Mouse (Mus musculus): ENCODE measurements around the gene Hspb11.

Hspb11 gene

DNA sequence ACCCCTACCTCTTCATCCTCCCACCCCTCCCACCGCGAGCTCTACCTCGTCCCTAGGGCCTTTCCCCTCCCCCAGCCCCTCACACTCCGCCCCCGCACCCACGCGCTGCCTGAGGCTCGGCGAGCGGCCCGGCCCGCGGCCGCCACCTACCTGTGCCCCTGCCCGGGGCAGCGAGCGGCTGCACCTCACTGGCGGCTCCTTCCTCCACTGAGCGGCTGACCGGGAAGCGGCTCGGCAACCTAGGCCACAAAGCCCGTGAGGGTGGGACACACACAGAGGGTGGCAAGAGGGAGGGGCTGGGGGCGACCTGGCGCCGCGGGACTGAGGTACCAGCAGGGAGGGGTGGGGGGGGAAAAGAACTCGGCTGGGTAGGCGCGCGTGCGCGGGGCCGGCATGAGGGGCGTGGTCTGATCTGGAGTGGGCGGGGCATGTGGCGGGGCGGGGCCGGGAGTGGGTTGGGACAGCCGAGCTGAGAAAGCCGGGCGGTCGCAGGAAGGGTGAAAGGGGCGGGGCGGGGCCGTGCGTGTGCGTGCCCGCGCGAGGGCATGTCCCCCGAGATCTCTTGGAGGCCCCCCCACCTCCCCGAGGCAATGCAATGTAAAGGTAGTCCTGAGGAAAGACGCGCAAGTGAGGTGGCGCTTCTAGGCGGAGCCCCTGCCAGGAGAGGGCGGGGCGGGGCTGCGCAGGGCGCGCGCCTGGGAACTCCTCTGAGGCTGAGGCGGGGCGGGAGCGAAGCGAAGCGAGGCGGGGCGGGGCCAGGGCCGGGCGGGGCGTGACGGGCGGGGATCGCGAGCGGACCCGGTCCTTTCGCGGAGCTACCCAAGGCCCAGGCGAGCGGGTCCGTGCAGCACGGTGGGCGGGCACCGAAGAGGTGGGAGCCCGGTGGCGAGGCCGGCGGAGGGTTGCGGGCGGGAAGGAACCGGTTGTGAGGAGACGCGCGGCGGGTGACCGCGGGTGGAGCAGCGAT lies at the start of gene Hspb11, which contains the start of gene Lrrc42:
Hspb11 (plus strand) TSS at position 469 of the 967 bp plus-strand sequence.
Lrrc42 (minus strand) TSS at position 408 of the 967 bp plus-strand sequence.
- DNase-seq = peak; percentile 97

DNA sequence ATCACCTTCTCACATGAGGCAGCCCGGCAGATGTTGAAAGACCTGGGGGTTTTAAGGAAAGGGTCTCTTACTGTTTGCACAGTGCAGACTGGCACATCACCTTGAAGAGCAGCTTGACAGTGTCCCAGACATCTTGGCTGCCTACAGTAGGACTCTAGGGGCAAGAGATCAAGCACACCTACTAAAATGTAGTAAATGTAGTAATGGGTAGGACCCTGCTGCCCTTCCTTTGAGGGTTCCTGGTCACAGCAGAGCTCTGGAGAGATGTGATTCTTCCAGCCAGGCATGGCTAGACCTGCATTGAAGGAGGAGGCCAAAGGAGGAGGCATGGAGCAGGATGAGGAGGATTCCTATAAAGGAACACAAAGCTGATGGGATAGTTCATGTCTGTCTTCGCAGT lies 46.4 kb upstream of the Hspb11 start:
- DNase-seq = no peak

DNA sequence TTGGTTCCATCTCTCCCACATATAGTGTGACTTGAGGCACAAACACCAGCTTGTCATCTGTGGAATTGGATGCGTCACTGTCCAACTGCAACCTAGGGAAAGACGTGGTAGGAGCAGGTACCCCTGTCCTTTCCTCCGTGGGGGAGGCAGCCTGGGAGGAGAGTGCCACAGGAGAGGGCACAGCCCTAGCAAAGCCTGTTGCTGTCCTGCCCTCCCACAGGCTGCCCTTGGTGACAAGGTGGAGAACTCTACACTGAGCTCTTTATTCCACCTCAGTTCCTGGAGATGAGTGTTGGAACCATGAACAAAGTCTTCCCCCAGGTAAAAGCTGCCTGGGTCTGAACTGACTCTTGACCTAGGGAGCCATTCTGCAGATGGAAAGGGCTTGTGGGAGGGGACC lies 44.5 kb upstream of the Hspb11 start, which contains the start of gene Ldlrad1:
Ldlrad1 (plus strand) TSS at position 301 of the 400 bp plus-strand sequence.
- no peak for DNase-seq

DNA sequence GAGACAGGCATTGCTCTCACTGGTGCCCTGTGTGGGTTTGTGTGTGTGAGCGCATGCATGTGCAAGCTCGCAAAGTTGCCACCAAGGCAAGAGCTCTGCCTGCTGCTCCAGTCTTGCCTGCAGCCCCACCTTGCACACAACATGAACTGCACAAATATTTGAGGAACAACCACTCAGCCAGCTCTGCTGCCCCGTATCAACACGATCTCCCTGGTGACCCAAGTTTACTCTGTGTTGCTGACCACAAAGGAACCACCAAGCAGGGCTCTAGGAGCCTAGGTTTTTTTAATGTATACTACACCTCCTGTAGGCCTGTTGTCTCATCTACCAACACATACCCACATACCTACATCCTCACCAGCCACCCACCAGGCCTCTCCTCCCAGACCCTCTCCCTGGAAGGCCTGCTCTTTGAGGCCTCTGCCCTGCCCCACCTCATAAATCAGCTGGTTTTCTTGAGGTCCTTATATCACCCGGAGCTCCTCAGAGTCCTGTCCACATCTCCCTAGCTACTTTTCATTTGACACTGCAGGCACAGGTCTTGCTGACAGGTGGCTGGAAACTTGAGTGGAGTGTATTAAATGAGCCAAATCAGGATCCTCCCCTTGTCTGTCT lies 42.8 kb upstream of the Hspb11 start:
- DNase-seq = no peak

DNA sequence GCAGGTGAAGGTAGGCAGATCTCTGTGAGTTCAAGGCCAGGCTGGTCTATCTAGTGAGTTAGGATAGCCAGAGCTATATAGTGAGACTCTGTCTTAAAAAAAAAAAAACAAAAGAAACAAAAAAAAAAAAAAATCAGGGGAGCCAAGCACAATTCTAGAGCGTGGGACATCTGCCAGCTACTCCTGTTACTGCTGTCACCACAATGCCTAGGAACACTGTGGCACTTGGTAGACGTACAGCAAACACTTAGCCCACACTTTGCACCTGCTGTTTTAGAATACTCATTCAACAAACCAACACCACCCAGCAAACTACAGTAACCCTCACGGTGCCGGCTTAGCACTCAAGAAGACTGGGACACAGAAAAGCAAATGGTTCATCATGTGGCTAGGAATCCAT lies 41.9 kb upstream of the Hspb11 start:
- no peak for DNase-seq

DNA sequence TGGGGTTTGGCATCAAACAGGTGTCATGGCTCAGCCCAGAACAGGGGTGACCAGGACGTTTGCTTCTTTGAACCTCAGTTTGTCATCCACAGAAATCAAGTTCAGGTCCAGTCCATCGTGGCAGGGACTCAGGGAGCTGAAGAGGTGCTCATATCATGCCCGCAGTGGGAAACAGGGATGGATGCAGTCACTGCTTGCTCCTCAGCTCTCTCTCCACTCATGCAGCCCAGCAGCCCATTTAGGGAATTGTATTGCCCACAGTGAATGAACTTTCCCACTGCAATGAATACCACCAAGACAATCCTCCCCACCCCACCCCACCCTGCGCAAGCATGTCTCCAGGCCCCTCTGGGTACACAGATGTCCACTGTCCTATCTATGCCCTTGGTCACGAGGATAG lies 41.5 kb upstream of the Hspb11 start:
- DNase-seq = no peak

DNA sequence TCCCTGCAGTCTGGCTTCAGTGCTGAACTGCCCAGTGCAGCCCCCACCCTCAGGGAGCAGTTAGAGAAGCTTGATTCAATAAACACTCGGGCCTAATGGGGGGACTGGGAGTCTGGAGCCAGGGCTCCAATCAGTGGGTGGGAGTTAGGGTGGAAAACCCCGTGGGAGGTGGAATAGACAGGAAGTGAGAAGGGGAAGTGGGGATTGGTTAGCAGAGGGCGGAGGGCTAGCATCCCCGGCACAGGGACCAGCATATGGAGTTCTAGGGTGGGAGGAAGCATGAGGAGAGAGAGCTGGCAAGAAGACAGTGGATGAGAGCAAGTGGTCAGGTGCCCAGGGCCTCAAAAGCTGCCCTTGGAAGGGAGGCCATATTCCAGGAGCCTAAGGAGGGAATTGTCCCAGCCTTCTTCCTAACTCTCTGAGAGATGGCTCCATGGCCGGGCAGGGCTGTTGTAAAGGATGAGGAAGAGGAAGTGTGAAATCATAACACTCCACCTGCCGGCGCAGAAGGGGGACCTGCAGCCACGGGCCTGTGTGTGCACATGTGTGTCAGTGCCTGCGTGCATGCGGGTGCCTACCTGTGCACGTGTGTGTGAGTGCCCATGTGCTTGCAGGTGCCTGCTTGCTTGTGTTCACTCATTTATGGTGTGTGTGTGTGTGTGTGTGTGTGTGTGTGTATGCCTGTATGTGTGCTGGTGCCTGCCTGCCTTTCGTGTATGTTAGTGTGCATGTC lies 39.9 kb upstream of the Hspb11 start:
- DNase-seq = no peak

DNA sequence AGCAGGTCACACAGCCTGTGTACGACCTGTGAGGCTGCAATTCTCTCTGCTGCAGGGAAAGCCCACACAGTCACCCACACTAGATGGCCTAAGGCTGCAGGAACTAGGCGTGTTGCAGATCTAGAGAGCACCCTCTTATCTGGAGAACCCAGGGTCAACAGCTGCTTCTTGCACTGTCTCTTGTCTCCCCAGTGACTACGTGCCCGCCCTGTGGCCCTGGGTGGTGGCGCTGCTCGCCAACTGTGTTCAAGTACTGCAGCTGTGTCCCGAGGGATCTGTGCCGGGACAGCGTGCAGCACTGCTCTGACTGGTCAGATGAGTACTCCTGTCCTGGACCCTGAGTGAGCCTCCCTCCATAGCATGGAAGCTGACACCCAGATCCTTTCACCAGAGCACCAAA lies 35.8 kb upstream of the Hspb11 start:
- no peak for DNase-seq

DNA sequence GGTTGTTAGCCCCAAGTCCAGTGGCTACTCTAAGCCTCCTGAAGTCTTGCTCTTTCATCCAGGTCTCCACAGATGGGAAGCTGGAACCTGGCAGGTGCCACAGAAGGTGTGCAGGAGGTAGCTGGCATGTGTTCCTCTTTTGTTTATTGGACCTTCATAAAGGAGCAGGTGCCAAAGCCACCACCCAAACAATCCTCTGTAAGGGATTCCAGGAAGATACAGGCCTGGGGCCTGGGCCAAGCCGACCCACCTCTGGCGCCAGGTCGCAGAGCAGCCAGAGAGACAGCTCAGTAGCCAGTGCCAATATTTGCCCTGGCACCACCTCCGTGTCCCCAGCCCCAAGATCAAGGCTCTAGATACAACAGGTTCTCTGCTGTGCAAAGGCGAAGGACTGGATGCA lies 31.9 kb upstream of the Hspb11 start:
- no peak for DNase-seq

DNA sequence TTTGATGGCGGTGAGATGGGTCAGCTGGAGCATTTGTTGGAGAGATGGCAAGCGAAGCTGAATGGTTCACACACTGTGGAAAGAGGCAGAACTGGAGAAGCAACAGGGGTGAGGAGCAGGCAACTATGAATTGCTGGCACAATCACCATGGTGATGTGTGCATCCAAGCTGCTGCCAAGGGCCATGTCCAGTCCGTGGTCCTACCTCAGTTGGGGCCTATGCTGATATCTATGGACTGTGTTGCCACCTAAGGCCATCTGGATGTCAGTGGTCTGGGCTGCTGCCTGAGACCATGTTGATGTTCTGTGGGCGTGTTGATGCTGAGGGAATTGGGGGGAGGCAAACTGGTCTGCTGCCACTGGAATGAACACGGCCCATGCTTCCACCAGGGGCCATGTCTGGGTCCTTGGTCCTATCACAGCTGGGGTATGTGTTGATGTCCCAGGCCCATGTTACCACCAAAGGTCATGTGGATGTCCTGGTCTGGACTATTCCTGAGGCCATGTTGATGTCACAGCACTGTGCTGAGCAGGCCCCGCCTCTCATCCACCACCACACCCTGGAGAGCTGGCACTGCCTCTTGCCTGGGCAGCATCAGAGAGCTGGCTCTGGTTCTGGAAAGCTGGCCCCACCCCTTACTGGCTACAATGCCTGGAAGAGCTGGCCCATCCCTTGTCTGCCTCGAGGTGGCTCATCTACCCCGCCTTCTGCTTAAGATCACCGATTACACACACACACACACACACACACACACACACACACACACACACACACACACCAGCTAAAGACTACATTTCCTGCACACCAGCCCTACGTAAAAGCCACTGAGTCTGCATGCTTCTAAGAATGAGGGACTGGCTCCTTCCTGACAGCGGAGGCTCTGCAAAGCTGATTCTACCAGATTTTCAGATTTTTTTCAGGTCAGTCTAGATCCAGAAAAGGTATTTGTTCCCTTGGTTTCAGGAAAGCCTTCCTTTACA lies 29.9 kb upstream of the Hspb11 start:
- DNase-seq = peak; percentile 23

DNA sequence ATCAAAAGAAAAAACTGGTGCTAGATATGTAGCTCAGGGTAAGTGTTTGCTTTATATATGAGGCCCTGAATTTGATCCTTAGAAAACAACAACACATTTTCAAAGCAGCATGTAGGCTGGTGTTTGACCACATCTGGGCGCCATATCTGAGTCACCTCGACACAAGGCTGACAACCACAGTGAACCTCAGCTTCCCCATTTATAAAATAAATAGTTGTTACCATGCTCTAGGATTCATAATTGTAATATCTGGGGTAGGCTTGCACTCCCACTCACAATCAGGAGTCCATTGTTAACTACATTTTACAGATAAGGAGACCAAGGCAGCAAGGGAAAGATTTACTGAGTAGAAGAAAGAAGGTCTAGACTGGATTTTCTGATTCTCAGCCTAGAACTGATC lies 27.1 kb upstream of the Hspb11 start:
- no peak for DNase-seq

DNA sequence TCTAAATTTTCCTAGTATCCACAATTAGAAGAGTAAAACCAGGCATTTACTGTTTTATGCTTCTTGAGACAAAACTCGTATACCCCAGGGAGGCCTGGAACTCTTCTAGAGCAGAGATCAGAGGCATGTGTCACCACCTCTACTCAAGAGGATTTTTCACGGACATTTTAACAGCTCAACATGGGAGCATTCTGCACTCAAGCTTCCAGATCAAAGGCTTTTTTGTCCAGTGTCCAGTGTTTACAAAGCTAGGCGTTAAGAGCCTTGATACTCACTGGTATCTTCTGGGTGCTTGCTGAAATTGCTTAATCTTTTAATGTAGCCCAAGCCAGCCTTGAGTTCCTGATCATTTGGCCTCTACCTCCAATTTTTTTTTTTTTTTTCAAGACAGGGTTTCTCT lies 21.2 kb upstream of the Hspb11 start:
- no peak for DNase-seq

DNA sequence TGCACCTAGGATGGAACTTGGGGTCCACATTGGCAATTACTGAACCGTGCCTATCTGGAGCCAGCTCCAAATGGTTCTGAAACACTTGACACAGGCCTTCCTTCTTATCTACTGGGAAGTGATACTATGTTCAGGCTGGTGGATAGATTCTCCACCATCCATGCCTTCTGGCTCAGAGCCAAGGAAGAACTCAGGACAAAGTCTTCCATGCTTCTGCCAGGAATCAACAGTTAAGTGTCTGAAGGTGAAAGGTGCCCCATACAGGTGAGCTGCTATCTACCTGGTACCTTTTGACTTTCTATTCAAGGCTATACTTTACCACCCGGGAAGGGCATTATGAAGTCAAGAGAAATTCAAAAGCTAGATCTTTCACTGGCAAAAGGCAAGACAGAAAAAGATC lies 15.1 kb upstream of the Hspb11 start:
- DNase-seq = no peak

DNA sequence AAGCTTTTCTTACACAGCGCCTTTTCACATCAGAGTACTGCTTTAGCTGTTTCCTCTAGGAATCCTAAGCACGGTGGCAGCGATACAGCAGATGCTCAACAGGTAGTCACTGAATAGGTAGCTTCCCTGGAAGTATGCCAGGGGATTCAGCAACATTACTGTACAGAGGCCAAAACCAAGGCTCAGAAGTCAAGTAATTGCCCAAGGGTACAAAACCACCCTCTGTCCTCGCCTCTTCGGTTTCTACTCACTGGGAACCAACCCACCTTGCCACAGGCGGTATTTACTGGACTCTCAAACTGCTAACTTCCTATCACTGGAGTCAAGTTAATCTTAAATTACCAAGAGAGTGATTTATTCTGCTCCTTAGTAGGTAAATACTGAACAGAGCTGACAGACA lies 13.2 kb upstream of the Hspb11 start:
- no peak for DNase-seq

DNA sequence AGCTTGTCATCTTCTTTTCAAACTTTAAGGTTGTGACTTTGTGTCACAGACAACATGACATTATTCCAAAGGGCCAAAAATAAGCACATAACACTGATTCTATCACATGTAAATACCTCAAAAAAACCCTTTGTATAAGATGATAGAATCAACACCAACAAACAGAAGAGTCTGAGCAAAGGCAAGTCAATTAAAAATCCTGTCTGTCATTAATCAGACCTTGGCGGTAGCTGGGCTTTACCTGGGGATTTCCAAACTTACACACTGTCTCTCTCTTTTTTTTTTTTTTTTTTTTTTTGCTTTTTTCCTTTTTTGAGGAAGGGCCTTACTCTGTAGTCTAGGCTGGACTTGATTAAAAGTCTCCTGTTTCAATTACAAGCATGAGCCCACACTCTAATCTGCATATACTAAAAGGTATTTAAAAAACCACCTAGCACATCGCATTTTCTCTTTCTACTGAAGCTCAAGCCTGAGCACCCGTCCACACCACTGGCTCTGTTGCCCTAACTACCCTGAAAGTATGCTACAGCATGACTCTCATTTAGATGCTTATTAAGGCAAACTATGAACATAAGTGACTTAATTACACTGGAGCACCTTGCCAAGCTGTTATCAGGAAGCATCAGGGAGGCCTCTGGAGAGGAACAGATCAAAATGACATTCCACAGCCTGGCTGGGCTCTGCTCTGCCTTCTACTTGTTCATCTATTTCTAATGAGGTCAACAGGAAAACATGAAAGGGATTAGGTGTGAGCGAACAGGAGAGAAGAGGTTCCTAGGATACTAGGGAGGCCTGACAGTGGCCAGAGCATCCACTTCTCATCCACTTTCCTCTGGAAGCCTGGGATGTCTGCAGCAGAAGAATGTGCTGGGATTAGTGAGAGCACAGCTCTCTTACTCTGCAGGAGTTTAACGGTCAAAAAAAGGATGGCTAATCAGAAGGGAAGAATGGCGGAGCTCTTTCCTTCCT lies 9.7 kb upstream of the Hspb11 start:
- no peak for DNase-seq

DNA sequence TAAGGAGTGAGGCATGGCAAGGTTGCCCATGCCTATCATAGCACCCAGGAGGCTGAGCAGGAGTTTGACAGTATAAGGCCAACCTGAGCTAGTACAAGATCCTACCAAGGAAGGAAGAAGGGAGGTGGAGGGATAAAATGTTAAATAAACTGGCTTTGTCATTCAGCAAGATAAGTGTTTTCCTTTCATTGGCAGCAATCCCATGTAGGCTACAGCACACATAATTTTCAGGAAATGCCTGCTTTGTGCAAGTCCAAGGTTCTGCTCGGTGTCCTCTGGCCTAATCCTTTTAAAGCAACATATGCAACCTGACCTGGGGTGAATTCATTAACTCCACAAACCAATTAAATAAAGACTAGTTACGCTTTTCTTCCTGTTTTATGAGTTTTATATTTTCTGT lies 8.0 kb upstream of the Hspb11 start:
- peak; percentile 51 for DNase-seq

DNA sequence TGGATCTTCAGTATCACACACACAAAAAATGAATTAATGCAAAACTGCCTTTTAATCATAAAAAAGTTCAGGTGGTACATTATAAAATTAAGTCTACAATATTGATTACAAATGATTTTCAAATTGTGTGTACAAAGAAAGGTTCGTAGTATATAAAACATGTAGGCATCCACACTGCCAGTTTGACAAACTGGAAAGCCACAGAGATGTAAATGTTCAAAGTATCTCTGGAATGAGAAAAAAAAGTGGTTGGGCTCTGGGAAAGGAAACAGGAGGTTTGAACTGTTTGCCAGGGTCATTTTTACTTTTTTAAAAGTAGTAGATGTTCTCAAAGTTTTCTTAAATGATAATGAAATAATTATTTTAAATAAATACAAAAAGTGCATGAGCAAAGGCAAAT lies 7.4 kb upstream of the Hspb11 start:
- no peak for DNase-seq

DNA sequence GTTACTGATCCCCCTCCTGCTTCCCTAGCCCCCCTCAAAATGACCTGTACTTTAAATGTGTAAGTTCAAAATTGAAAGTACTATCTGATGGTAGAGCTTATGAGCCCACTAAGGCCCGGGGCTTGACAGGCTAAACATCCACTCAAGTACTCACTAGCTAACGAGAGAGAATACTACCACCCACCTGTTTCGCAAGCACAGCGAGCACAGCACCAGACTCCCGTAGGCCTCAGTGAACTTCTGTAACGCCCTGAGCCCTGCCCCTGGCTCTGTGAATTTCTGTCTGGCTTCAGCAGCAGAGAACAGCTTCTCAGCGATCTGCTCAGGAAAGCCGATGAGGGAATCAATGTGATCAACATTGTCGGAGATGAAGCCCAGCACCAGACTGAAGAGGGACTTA lies 6.3 kb upstream of the Hspb11 start:
- DNase-seq = no peak

DNA sequence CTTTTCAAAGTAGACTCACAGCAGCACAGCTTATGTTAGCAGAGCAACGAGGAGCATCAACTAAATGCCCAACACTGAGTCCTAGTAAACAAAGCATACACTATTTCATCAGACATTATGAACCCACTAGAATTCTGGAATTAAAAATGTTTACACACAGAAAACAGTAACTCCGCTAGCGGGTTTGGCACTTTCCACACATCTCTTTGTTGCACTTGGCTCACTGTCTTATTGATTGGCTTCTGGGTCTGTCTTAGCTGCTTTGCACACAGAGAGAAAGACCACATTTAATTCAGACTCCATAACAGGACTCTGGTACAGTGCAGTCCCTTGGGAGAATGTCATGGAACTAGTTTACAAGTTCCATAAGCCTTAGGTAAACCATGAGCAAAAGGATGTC lies 5.3 kb upstream of the Hspb11 start:
- DNase-seq = no peak

DNA sequence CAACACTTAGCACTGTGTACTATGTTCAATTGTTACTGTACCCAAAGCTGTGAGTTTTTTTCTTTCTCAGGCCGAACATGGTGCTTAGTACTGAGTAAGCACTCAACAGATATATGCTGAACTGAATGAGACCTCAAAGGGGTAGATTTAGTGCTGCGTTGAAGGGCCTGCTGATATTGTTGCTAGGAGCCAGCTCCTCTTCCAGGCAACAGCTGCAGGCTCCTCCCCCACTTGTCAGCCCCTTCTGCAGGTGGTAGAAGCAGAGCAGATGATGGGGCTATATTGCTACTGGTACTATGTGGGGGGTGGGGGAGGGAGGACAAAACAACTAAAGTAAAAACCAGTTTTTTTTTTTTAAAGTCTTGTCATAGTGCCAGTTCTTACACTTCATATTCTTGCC lies 3.9 kb upstream of the Hspb11 start:
- DNase-seq = no peak

DNA sequence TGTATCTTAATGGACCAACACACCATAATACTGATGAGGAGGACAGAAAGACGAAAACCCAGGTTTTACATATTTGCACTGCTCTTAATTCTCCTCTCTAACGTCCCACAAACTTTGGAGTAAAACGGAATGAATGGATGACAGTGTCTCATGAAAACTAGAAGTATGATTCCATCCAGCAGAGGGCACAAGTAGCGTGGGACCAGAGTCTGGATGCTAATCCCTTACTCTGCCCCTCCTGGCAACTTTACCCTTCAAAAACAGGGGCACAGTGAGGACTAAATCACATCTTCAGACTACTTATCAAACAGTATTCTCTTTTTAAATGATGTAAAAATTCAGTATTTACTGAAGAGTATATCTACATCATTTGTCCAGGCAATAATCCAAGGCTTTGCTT lies 2.9 kb upstream of the Hspb11 start:
- peak; percentile 62 for DNase-seq
